Mouse (Mus musculus) heart, adult 2 months (tissue): Measurements from ENCODE around the gene Ogdhl. TPM values are rescaled to one million over a fixed set of nuclear protein-coding genes. Genes with fewer than 3 reads are reported as not detected.

Experiments
- DNase-seq, 2 experiments: peaks; one replicate each; pipeline ENCODE4 v3.0.0; 2021
- H3K27ac ChIP-seq: fragments of 200-600 bp; 2 replicates; pipeline ENCODE4 v1.8.1; 2022
- H3K27me3 ChIP-seq: fragments of 200-500 bp; 2 replicates; pipeline ENCODE4 v1.6.1; 2012; ENCODE audit warnings: mild to moderate bottlenecking, low read length, inconsistent platforms, mixed read lengths; ENCODE audit not compliant: control insufficient read depth, insufficient read depth
- H3K36me3 ChIP-seq: fragments of 200-500 bp; 2 replicates; pipeline ENCODE4 v1.6.1; 2012; ENCODE audit warnings: low read length, inconsistent platforms; ENCODE audit not compliant: control insufficient read depth, insufficient read depth
- H3K4me1 ChIP-seq: fragments of 200-500 bp; 2 replicates; pipeline ENCODE4 v1.6.1; 2011; ENCODE audit warnings: low read length; ENCODE audit not compliant: control insufficient read depth, insufficient read depth
- H3K4me3 ChIP-seq: fragments of 200-600 bp; 2 replicates; pipeline ENCODE4 v1.8.1; 2022
- H3K79me2 ChIP-seq: fragments of 200-500 bp; replicated peaks from 2 replicates; pipeline ENCODE4 v1.6.1; 2012; ENCODE audit warnings: mild to moderate bottlenecking, inconsistent platforms, low read length, moderate library complexity, mixed read lengths; ENCODE audit not compliant: control insufficient read depth, insufficient read depth
- H3K9ac ChIP-seq: fragments of 200-500 bp; 2 replicates; pipeline ENCODE4 v1.6.1; 2012; ENCODE audit warnings: low read depth, mild to moderate bottlenecking, control low read depth, inconsistent platforms, low read length, mixed read lengths
- CTCF ChIP-seq: fragments of 200-600 bp; IDR thresholded peaks from 2 replicates; pipeline ENCODE4 v1.8.1; 2022; ENCODE audit warnings: antibody characterized with exemption, mild to moderate bottlenecking, moderate library complexity
- EP300 ChIP-seq: fragments of 200-500 bp; IDR thresholded peaks from 2 replicates; pipeline ENCODE4 v1.6.1; 2011; ENCODE audit warnings: low read depth, low read length, control low read depth; ENCODE audit not compliant: insufficient read depth
- POLR2A ChIP-seq: fragments of 200-500 bp; IDR thresholded peaks from 2 replicates; pipeline ENCODE4 v1.6.1; 2011; ENCODE audit warnings: mild to moderate bottlenecking, low read depth, low read length, control low read depth; ENCODE audit not compliant: insufficient read depth
- WGBS: fragments of 180-500 bp; shearing (Covaris S2); methylation state at CpG from one replicate; pipeline ENCODE4 v1.1.7; 2018; 5-methylcytosine and 5-hydroxymethylcytosine counted together
- intact Hi-C: fragments of 180-260 bp; cut with DNase I; formaldehyde crosslinking; loops from one replicate; pipeline ENCODE4 v1.15.1; 2025
- long read RNA-seq: library from polyadenylated mRNA; stranded (forward); transcript quantifications from one replicate; pipeline ENCODE4 v2.0.0, GENCODE M21; 2021
- polyA plus RNA-seq: library from polyadenylated mRNA; depleted of rRNA; stranded (reverse); fragments of >200 nt; gene quantifications from 2 replicates; pipeline ENCODE4 v1.2.3, GENCODE M21; 2012; rRNA removed
- total RNA-seq, 2 experiments: library from RNA; stranded (reverse); gene quantifications; 2 replicates each; pipeline ENCODE4 v1.2.3; 2021

Ogdhl gene
- total RNA-seq (10 to 100 TPM; 65.0 to 93.6 TPM), polyA plus RNA-seq (110 and 129 TPM in 2 replicates)
- long read RNA-seq, partial matches to known transcripts = 3 of 6 reads
- long read RNA-seq, other reads (novel, unspliced or antisense) = 2 of 6 reads

- peak within 1 kb of the TSS; percentile 49 for H3K4me3 ChIP-seq
- TF ChIP-seq POLR2A (0 out of 2 replicates have a peak, but pooled peaks have one; percentile 23), CTCF (no peak), EP300 (0 out of 2 replicates have a peak, but pooled peaks have one; percentile 26)
- H3K79me2 ChIP-seq = no peaks in the 10 kb centered on the region
- peak within 1 kb of the TSS; percentile 38 for H3K27ac ChIP-seq
- no peaks in the 10 kb centered on the region; the same call in 1 of the 2 replicates for H3K36me3 ChIP-seq
- peak within 1 kb of the TSS; percentile 85 for H3K9ac ChIP-seq
- DNase-seq = peak; percentile 65 to 70
- H3K27me3 ChIP-seq = no peaks in the 10 kb centered on the region
- 2% methylated on average over 50 of the region's 50 CpGs for WGBS
- peaks cover 2% of the 10 kb centered on the region; the same call in 1 of the 2 replicates for H3K4me1 ChIP-seq
- intact Hi-C loops = loop anchor here (5.0 kb wide), 1 partner anchor 145 kb away; the partner anchor contains the start of gene Chat
Observed at GRCm38 (mm10) chr14:32321732-32322685, at the start of gene Ogdhl. Gene Ogdhl (plus strand): TSS chr14:32322019.

GRCm38 (mm10) chr14:32301622-32302021 lies 20.2 kb upstream of the Ogdhl start:
- intact Hi-C loops = no loop called here
- WGBS = 76% methylated on average over 12 of the region's 12 CpGs
- no peak overlapping the region for H3K27ac ChIP-seq

GRCm38 (mm10) chr14:32302423-32302822 lies 19.4 kb upstream of the Ogdhl start:
- no peaks in the 10 kb centered on the region for H3K79me2 ChIP-seq
- no peaks in the 10 kb centered on the region for H3K4me1 ChIP-seq
- no peak overlapping the region for H3K4me3 ChIP-seq
- DNase-seq = no peak
- H3K9ac ChIP-seq = no peak overlapping the region
- TF ChIP-seq EP300 (no peak), POLR2A (no peak), CTCF (no peak)
- WGBS = 91% methylated on average over 7 of the region's 7 CpGs
- H3K27ac ChIP-seq = no peak overlapping the region
- intact Hi-C loops = no loop called here
- no peaks in the 10 kb centered on the region for H3K27me3 ChIP-seq
- no peaks in the 10 kb centered on the region for H3K36me3 ChIP-seq

More at GRCm38 (mm10) chr14:32301622-32302021, 20.2 kb upstream of the Ogdhl start:
- Histone ChIP-seq H3K4me1 (no peaks in the 10 kb centered on the region), H3K79me2 (no peaks in the 10 kb centered on the region), H3K27me3 (no peaks in the 10 kb centered on the region), H3K4me3 (no peak overlapping the region), H3K36me3 (no peaks in the 10 kb centered on the region), H3K9ac (no peak overlapping the region)
- DNase-seq = no peak
- TF ChIP-seq POLR2A (no peak), CTCF (no peak), EP300 (no peak)

GRCm38 (mm10) chr14:32304921-32305320 lies 16.9 kb upstream of the Ogdhl start:
- no peaks in the 10 kb centered on the region for H3K4me1 ChIP-seq
- WGBS = 79% methylated on average over 8 of the region's 8 CpGs
- H3K79me2 ChIP-seq = no peaks in the 10 kb centered on the region
- no peak overlapping the region for H3K27ac ChIP-seq
- no peaks in the 10 kb centered on the region for H3K36me3 ChIP-seq
- no peaks in the 10 kb centered on the region for H3K27me3 ChIP-seq
- H3K4me3 ChIP-seq = no peak overlapping the region
- DNase-seq = no peak
- TF ChIP-seq EP300 (no peak), POLR2A (no peak), CTCF (no peak)
- intact Hi-C loops = no loop called here
- H3K9ac ChIP-seq = no peak overlapping the region

- intact Hi-C loops = no loop called here
- no peak overlapping the region for H3K9ac ChIP-seq
- no peaks in the 10 kb centered on the region for H3K79me2 ChIP-seq
- TF ChIP-seq EP300 (no peak), CTCF (peak; percentile 59)
- no peaks in the 10 kb centered on the region for H3K4me1 ChIP-seq
- H3K27me3 ChIP-seq = no peaks in the 10 kb centered on the region
- H3K36me3 ChIP-seq = no peaks in the 10 kb centered on the region
- no peak overlapping the region for H3K27ac ChIP-seq
- DNase-seq = peak; percentile 40 to 61
- H3K4me3 ChIP-seq = no peak overlapping the region
- WGBS = 53% methylated on average over 8 of the region's 8 CpGs
Observed at GRCm38 (mm10) chr14:32309876-32310275, 11.9 kb upstream of the Ogdhl start.
